Comparison of ENCODE assay signal across 23 mouse cellular contexts in genomic region chr17:34948721-34949552, GRCm38 (mm10). TPM values are rescaled to one million over a fixed set of nuclear protein-coding genes. Genes with fewer than 3 reads are reported as not detected.
DNase-seq lines count a peak whose midpoint lies in the region; ATAC-seq and TF ChIP-seq lines count a peak whose summit lies in the region.
"Not testable (repeated sequence)": the region's sequence is repeated elsewhere in the genome, so short reads cannot be mapped to it uniquely, and the experiment has no call there.
"Had no signal": no experiment of that assay in that cellular context is flagged by ENCODE, and none has a peak within 500 bp of the region (broad histone marks: within the 10 kb centered on the region; RNA-seq: fewer than 3 reads in every experiment).

No protein-coding gene starts in this region.

- not testable (repeated sequence) for H3K4me3 ChIP-seq in ES-E14 (ENCODE audit: insufficient read depth in 1 of 2, low read depth in 1 of 2, low read length in 2 of 2, poor library complexity in 1 of 2, severe bottlenecking in 1 of 2); forebrain, embryonic 13.5 days; intestine, embryonic 15.5 days (replicated peaks); kidney, postnatal 0 days (replicated peaks; ENCODE audit: low read depth, low read length); liver, embryonic 13.5 days (replicated peaks); midbrain, embryonic 11.5 days (ENCODE audit: low read depth, low read length)

- not testable (repeated sequence) for ATAC-seq in forebrain, embryonic 13.5 days; intestine, embryonic 15.5 days; kidney, postnatal 0 days (replicated peaks; ENCODE audit: low FRiP score, low read depth); midbrain, embryonic 11.5 days (ENCODE audit: low FRiP score)
- ATAC-seq in liver, embryonic 13.5 days (ENCODE audit: low read depth), result peak; percentile 19; the same call in 1 of the 2 replicates

- DNase-seq in ES-E14 (ENCODE audit: low read depth, low spot score); kidney, postnatal 0 days (ENCODE audit: low spot score); liver, embryonic 13.5 days: not testable (repeated sequence)
- peak; percentile 16 for DNase-seq in embryo, embryonic 11 days
- DNase-seq in midbrain, embryonic 11.5 days (ENCODE audit: low spot score, missing footprints), result peak; percentile 84

- H3K9me3 ChIP-seq in ES-E14 (ENCODE audit: control insufficient read depth, insufficient read depth, low read depth, low read length); forebrain, embryonic 13.5 days (replicated peaks); intestine, embryonic 15.5 days; kidney, postnatal 0 days (replicated peaks; ENCODE audit: low read length); liver, embryonic 13.5 days (replicated peaks); midbrain, embryonic 11.5 days (ENCODE audit: control insufficient read depth, low read length): not testable (repeated sequence)

- not testable (repeated sequence) for H3K27me3 ChIP-seq in forebrain, embryonic 13.5 days; intestine, embryonic 15.5 days (replicated peaks); kidney, postnatal 0 days (ENCODE audit: insufficient read depth, low read length); liver, embryonic 13.5 days; midbrain, embryonic 11.5 days (ENCODE audit: control insufficient read depth, insufficient read depth, low read length)

- not testable (repeated sequence) for H3K4me1 ChIP-seq in ES-E14 (ENCODE audit: control insufficient read depth in 2 of 2, insufficient read depth in 2 of 2, low read length in 2 of 2, poor library complexity in 1 of 2); intestine, embryonic 15.5 days (replicated peaks); kidney, postnatal 0 days (replicated peaks; ENCODE audit: insufficient read depth, low read length); midbrain, embryonic 11.5 days (ENCODE audit: control insufficient read depth, insufficient read depth, low read length)
- peaks cover 20% of the 10 kb centered on the region for H3K4me1 ChIP-seq in forebrain, embryonic 13.5 days
- peaks cover 38% of the 10 kb centered on the region for H3K4me1 ChIP-seq in liver, embryonic 13.5 days (replicated peaks)

- H3K27ac ChIP-seq in ES-E14 (ENCODE audit: insufficient read depth, low read depth, low read length, poor library complexity, severe bottlenecking), result peak overlapping the region; percentile 12
- peak overlapping the region; percentile 25; the same call in 1 of the 2 replicates for H3K27ac ChIP-seq in forebrain, embryonic 13.5 days
- H3K27ac ChIP-seq in intestine, embryonic 15.5 days, result peak overlapping the region; percentile 82
- H3K27ac ChIP-seq in kidney, postnatal 0 days, result peak overlapping the region; percentile 25; the same call in 1 of the 2 replicates
- H3K27ac ChIP-seq in liver, embryonic 13.5 days, result peak overlapping the region; percentile 96
- not testable (repeated sequence) for H3K27ac ChIP-seq in midbrain, embryonic 11.5 days (ENCODE audit: low read depth, low read length)

- 58% methylated on average over 9 of the region's 9 CpGs for WGBS in forebrain, embryonic 13.5 days
- WGBS in intestine, embryonic 15.5 days, result 58% methylated on average over 9 of the region's 9 CpGs
- WGBS in kidney, postnatal 0 days, result 57% methylated on average over 9 of the region's 9 CpGs
- 36% methylated on average over 9 of the region's 9 CpGs for WGBS in liver, embryonic 13.5 days (ENCODE audit: insufficient replicate concordance)
- 61% methylated on average over 9 of the region's 9 CpGs for WGBS in midbrain, embryonic 11.5 days

- in situ Hi-C loops in ES-E14 (cut with MboI; ENCODE audit: low sequenced_read_pairs in 2 of 2, unreplicated experiment in 2 of 2), result not testable (repeated sequence)

- 0 out of 2 replicates have a peak, but pooled peaks have one; percentile 21 for TF ChIP-seq CTCF in kidney, postnatal 0 days (IDR thresholded peaks at IDR 0.05; ENCODE audit: low read depth)

- 0 out of 2 replicates have a peak overlapping the region, but pooled peaks have one; percentile 100 for H3K9ac ChIP-seq in ES-E14 (ENCODE audit: insufficient read depth, low read depth, low read length, poor library complexity, severe bottlenecking)
- H3K9ac ChIP-seq in forebrain, embryonic 13.5 days; intestine, embryonic 15.5 days; kidney, postnatal 0 days (ENCODE audit: low read depth, low read length); midbrain, embryonic 11.5 days (ENCODE audit: low read length): not testable (repeated sequence)
- H3K9ac ChIP-seq in liver, embryonic 13.5 days, result 0 out of 2 replicates have a peak overlapping the region, but pooled peaks have one; percentile 97

- peaks cover 27% of the 10 kb centered on the region for H3K36me3 ChIP-seq in ES-E14 (ENCODE audit: control insufficient read depth, insufficient read depth, low read length, poor library complexity, severe bottlenecking)
- H3K36me3 ChIP-seq in forebrain, embryonic 13.5 days (ENCODE audit: poor library complexity, severe bottlenecking), result peaks cover 27% of the 10 kb centered on the region
- not testable (repeated sequence) for H3K36me3 ChIP-seq in intestine, embryonic 15.5 days
- peaks cover 14% of the 10 kb centered on the region for H3K36me3 ChIP-seq in kidney, postnatal 0 days (ENCODE audit: insufficient read depth, low read length)
- peaks cover 23% of the 10 kb centered on the region for H3K36me3 ChIP-seq in liver, embryonic 13.5 days
- H3K36me3 ChIP-seq in midbrain, embryonic 11.5 days (ENCODE audit: control insufficient read depth, insufficient read depth, low read length), result peaks cover 13% of the 10 kb centered on the region; the same call in 1 of the 2 replicates

- not testable (repeated sequence) for H3K4me2 ChIP-seq in forebrain, embryonic 13.5 days; intestine, embryonic 15.5 days (replicated peaks); kidney, postnatal 0 days (ENCODE audit: low read length); liver, embryonic 13.5 days; midbrain, embryonic 11.5 days

TF ChIP-seq in ES-E14, 5 proteins besides CTCF, POLR2A, EP300 and RAD21:
- peak; percentile 34; the same call in 1 of the 2 replicates for TF ChIP-seq ZNF384 (IDR thresholded peaks at IDR 0.05; ENCODE audit: low read depth, low read length)

RNA-seq across cellular contexts. Expression of gene Hspa1b, which starts 10.1 kb away (rescaled TPM):
- total RNA-seq in ES-E14 (2012; rRNA removed), result 11.0 and 14.6 TPM in 2 replicates
- polyA plus RNA-seq in forebrain, embryonic 13.5 days (2015; fragmentation: Nextera tagmentation; extraction: Ambion mirVana), result 0.10 and 0.12 TPM in 2 replicates
- 0.43 TPM in 2 replicates for polyA plus RNA-seq in intestine, embryonic 15.5 days (2015; fragmentation: Nextera tagmentation; extraction: Ambion mirVana)
- 2.2 and 2.6 TPM in 2 replicates for polyA plus RNA-seq in kidney, postnatal 0 days (2015; fragmentation: Nextera tagmentation; extraction: Ambion mirVana)
- polyA plus RNA-seq in liver, embryonic 13.5 days (2015; fragmentation: Nextera tagmentation; extraction: Ambion mirVana), result 0.07 and 0.15 TPM in 2 replicates
- polyA plus RNA-seq in midbrain, embryonic 11.5 days (2014; fragmentation: Nextera tagmentation; extraction: Ambion mirVana), result 0.08 and 0.26 TPM in 2 replicates

RNA-seq across cellular contexts. Expression of gene Neu1, which starts 17.9 kb away (rescaled TPM):
- total RNA-seq in ES-E14 (2012; rRNA removed), result 24.0 and 40.6 TPM in 2 replicates
- 18.0 and 18.7 TPM in 2 replicates for polyA plus RNA-seq in forebrain, embryonic 13.5 days (2015; fragmentation: Nextera tagmentation; extraction: Ambion mirVana)
- 118 and 134 TPM in 2 replicates for polyA plus RNA-seq in intestine, embryonic 15.5 days (2015; fragmentation: Nextera tagmentation; extraction: Ambion mirVana)
- 92.0 and 101 TPM in 2 replicates for polyA plus RNA-seq in kidney, postnatal 0 days (2015; fragmentation: Nextera tagmentation; extraction: Ambion mirVana)
- polyA plus RNA-seq in liver, embryonic 13.5 days (2015; fragmentation: Nextera tagmentation; extraction: Ambion mirVana), result 14.2 and 15.2 TPM in 2 replicates
- polyA plus RNA-seq in midbrain, embryonic 11.5 days (2014; fragmentation: Nextera tagmentation; extraction: Ambion mirVana), result 11.0 and 12.3 TPM in 2 replicates

RNA-seq across cellular contexts. Expression of gene Gm20481, which starts 20.8 kb away (rescaled TPM):
- total RNA-seq in ES-E14 (2012; rRNA removed), result 1.9 TPM in 1 of 2 replicates, not detected in the other
- not detected in 2 replicates for polyA plus RNA-seq in forebrain, embryonic 13.5 days (2015; fragmentation: Nextera tagmentation; extraction: Ambion mirVana)
- not detected in 2 replicates for polyA plus RNA-seq in intestine, embryonic 15.5 days (2015; fragmentation: Nextera tagmentation; extraction: Ambion mirVana)
- polyA plus RNA-seq in kidney, postnatal 0 days (2015; fragmentation: Nextera tagmentation; extraction: Ambion mirVana), result not detected in 2 replicates
- polyA plus RNA-seq in liver, embryonic 13.5 days (2015; fragmentation: Nextera tagmentation; extraction: Ambion mirVana), result not detected in 2 replicates
- polyA plus RNA-seq in midbrain, embryonic 11.5 days (2014; fragmentation: Nextera tagmentation; extraction: Ambion mirVana), result not detected in 2 replicates
- total RNA-seq: adrenal gland, postnatal 14 days; gastrocnemius, postnatal 14 days; heart, adult 18-20 months; heart, postnatal 36 days; layer of hippocampus, adult 18-20 months; layer of hippocampus, postnatal 25 days; left cerebral cortex, postnatal 10 days; megakaryocyte progenitor cell, adult 5-6 weeks; neutrophil, adult 5-6 weeks had no signal
- polyA plus RNA-seq: brain, embryonic 14.5 days; cortical plate, adult 2 months; forebrain, embryonic 15.5 days; midbrain, embryonic 15.5 days; myocyte; spleen, adult 2 months; stomach, embryonic 14.5 days had no signal

RNA-seq across cellular contexts. Expression of gene Hspa1a, which starts 23.0 kb away (rescaled TPM):
- 5.8 and 5.9 TPM in 2 replicates for total RNA-seq in ES-E14 (2012; rRNA removed)
- polyA plus RNA-seq in forebrain, embryonic 13.5 days (2015; fragmentation: Nextera tagmentation; extraction: Ambion mirVana), result 1.5 and 1.6 TPM in 2 replicates
- 6.2 and 6.3 TPM in 2 replicates for polyA plus RNA-seq in intestine, embryonic 15.5 days (2015; fragmentation: Nextera tagmentation; extraction: Ambion mirVana)
- polyA plus RNA-seq in kidney, postnatal 0 days (2015; fragmentation: Nextera tagmentation; extraction: Ambion mirVana), result 22.4 and 23.5 TPM in 2 replicates
- polyA plus RNA-seq in liver, embryonic 13.5 days (2015; fragmentation: Nextera tagmentation; extraction: Ambion mirVana), result 2.1 and 2.3 TPM in 2 replicates
- 0.59 and 1.2 TPM in 2 replicates for polyA plus RNA-seq in midbrain, embryonic 11.5 days (2014; fragmentation: Nextera tagmentation; extraction: Ambion mirVana)

RNA-seq across cellular contexts. Expression of gene Hspa1l, which starts 23.6 kb away (rescaled TPM):
- 0.45 and 0.48 TPM in 2 replicates for total RNA-seq in ES-E14 (2012; rRNA removed)
- 1.00 and 1.3 TPM in 2 replicates for polyA plus RNA-seq in forebrain, embryonic 13.5 days (2015; fragmentation: Nextera tagmentation; extraction: Ambion mirVana)
- polyA plus RNA-seq in intestine, embryonic 15.5 days (2015; fragmentation: Nextera tagmentation; extraction: Ambion mirVana), result 0.16 and 0.78 TPM in 2 replicates
- 0.54 and 0.72 TPM in 2 replicates for polyA plus RNA-seq in kidney, postnatal 0 days (2015; fragmentation: Nextera tagmentation; extraction: Ambion mirVana)
- polyA plus RNA-seq in liver, embryonic 13.5 days (2015; fragmentation: Nextera tagmentation; extraction: Ambion mirVana), result 0.10 and 0.34 TPM in 2 replicates
- 1.4 and 2.0 TPM in 2 replicates for polyA plus RNA-seq in midbrain, embryonic 11.5 days (2014; fragmentation: Nextera tagmentation; extraction: Ambion mirVana)
- total RNA-seq: megakaryocyte progenitor cell, adult 5-6 weeks; neutrophil, adult 5-6 weeks had no signal
